10 mouse cellular contexts compared by ENCODE assay signal in genomic region chr4:45406397-45406796, GRCm38 (mm10). TPM values are rescaled to one million over a fixed set of nuclear protein-coding genes. Genes with fewer than 3 reads are reported as not detected.
DNase-seq lines count a peak whose midpoint lies in the region; ATAC-seq and TF ChIP-seq lines count a peak whose summit lies in the region.
"Had no signal": no experiment of that assay in that cellular context is flagged by ENCODE, and none has a peak within 500 bp of the region (broad histone marks: within the 10 kb centered on the region; RNA-seq: fewer than 3 reads in every experiment).

No protein-coding gene starts in this region.

- peak overlapping the region; percentile 10; the same call in 1 of the 2 replicates for H3K4me3 ChIP-seq in kidney, adult 2 months (ENCODE audit: insufficient read depth, low read depth, low read length)
- no peak overlapping the region for H3K4me3 ChIP-seq in embryonic facial prominence, embryonic 15.5 days (replicated peaks)
- no peak overlapping the region for H3K4me3 ChIP-seq in limb, embryonic 12.5 days (replicated peaks)
- peak overlapping the region; percentile 97 for H3K4me3 ChIP-seq in neural tube, embryonic 13.5 days

- no peak overlapping the region for H3K9ac ChIP-seq in embryonic facial prominence, embryonic 15.5 days
- H3K9ac ChIP-seq in limb, embryonic 12.5 days (replicated peaks), result 0 out of 2 replicates have a peak overlapping the region, but pooled peaks have one; percentile 18
- peak overlapping the region; percentile 99 for H3K9ac ChIP-seq in neural tube, embryonic 13.5 days

- TF ChIP-seq POLR2A in kidney, adult 2 months (IDR thresholded peaks at IDR 0.05; ENCODE audit: low read depth, low read length), result no peak

- H3K4me2 ChIP-seq in embryonic facial prominence, embryonic 15.5 days (replicated peaks), result 0 out of 2 replicates have a peak overlapping the region, but pooled peaks have one; percentile 84
- H3K4me2 ChIP-seq in limb, embryonic 12.5 days, result peak overlapping the region; percentile 84
- H3K4me2 ChIP-seq in neural tube, embryonic 13.5 days, result peak overlapping the region; percentile 93

- WGBS in kidney, adult 2 months, result 50% methylated on average over 7 of the region's 7 CpGs
- 81% methylated on average over 7 of the region's 7 CpGs for WGBS in embryonic facial prominence, embryonic 15.5 days
- WGBS in limb, embryonic 12.5 days, result 90% methylated on average over 7 of the region's 7 CpGs
- 43% methylated on average over 7 of the region's 7 CpGs for WGBS in neural tube, embryonic 13.5 days

- H3K4me1 ChIP-seq in kidney, adult 2 months (ENCODE audit: control insufficient read depth, insufficient read depth, low read length), result peaks cover 20% of the 10 kb centered on the region
- H3K4me1 ChIP-seq in embryonic facial prominence, embryonic 15.5 days, result peaks cover 38% of the 10 kb centered on the region
- peaks cover 17% of the 10 kb centered on the region for H3K4me1 ChIP-seq in limb, embryonic 12.5 days (replicated peaks)
- H3K4me1 ChIP-seq in neural tube, embryonic 13.5 days (replicated peaks), result peaks cover 47% of the 10 kb centered on the region

- ATAC-seq in embryonic facial prominence, embryonic 15.5 days (ENCODE audit: insufficient number of reproducible peaks, low FRiP score, low TSS enrichment, low read depth), result no peak
- ATAC-seq in limb, embryonic 12.5 days (ENCODE audit: insufficient number of reproducible peaks, insufficient read depth, low FRiP score, low TSS enrichment, low read depth), result no peak
- ATAC-seq in neural tube, embryonic 13.5 days (ENCODE audit: low read depth), result no peak

- peaks cover 4% of the 10 kb centered on the region; the same call in 1 of the 2 replicates for H3K36me3 ChIP-seq in kidney, adult 2 months (ENCODE audit: control insufficient read depth, insufficient read depth, low read length)
- peaks cover 28% of the 10 kb centered on the region for H3K36me3 ChIP-seq in embryonic facial prominence, embryonic 15.5 days
- peaks cover 30% of the 10 kb centered on the region for H3K36me3 ChIP-seq in limb, embryonic 12.5 days
- H3K36me3 ChIP-seq in neural tube, embryonic 13.5 days, result peaks cover 32% of the 10 kb centered on the region

- no peaks in the 10 kb centered on the region for H3K27me3 ChIP-seq in kidney, adult 2 months (replicated peaks; ENCODE audit: control insufficient read depth, insufficient read depth, low read length)
- no peaks in the 10 kb centered on the region for H3K27me3 ChIP-seq in embryonic facial prominence, embryonic 15.5 days
- no peaks in the 10 kb centered on the region for H3K27me3 ChIP-seq in limb, embryonic 12.5 days
- H3K27me3 ChIP-seq in neural tube, embryonic 13.5 days, result no peaks in the 10 kb centered on the region

- intact Hi-C loops in gastrocnemius, postnatal 14 days (cut with DNase I; ENCODE audit: low total_unique reads), result no loop called here

- no peak for TF ChIP-seq CTCF in kidney, adult 2 months (conservative IDR thresholded peaks at IDR 0.05; ENCODE audit: insufficient read depth, insufficient read length, low read depth, low read length)

- peak overlapping the region; percentile 12 for H3K27ac ChIP-seq in kidney, adult 2 months (ENCODE audit: insufficient read depth, low read depth, low read length)
- H3K27ac ChIP-seq in embryonic facial prominence, embryonic 15.5 days (replicated peaks), result no peak overlapping the region
- H3K27ac ChIP-seq in limb, embryonic 12.5 days, result no peak overlapping the region
- H3K27ac ChIP-seq in neural tube, embryonic 13.5 days (replicated peaks), result no peak overlapping the region

- no peaks in the 10 kb centered on the region for H3K9me3 ChIP-seq in embryonic facial prominence, embryonic 15.5 days (replicated peaks)
- no peaks in the 10 kb centered on the region for H3K9me3 ChIP-seq in limb, embryonic 12.5 days
- no peaks in the 10 kb centered on the region for H3K9me3 ChIP-seq in neural tube, embryonic 13.5 days

- no peak for DNase-seq in kidney, adult 2 months
- DNase-seq in kidney, postnatal 10 days, result no peak
- no peak for DNase-seq in gastrocnemius, postnatal 14 days
- DNase-seq in gastrocnemius, postnatal 10 days, result no peak
- no peak for DNase-seq in frontal cortex, postnatal 10 days (ENCODE audit: low spot score in 2 of 2)
- DNase-seq: cerebellum, postnatal 10 days; thymus, postnatal 14 days had no signal

RNA-seq across cellular contexts. Expression of gene Slc25a51, which starts 2.2 kb away (rescaled TPM):
- polyA plus RNA-seq in kidney, adult 2 months (2012; rRNA removed), result 145 and 157 TPM in 2 replicates
- polyA plus RNA-seq in embryonic facial prominence, embryonic 15.5 days (2015; fragmentation: Nextera tagmentation; extraction: Ambion mirVana), result 58.9 and 64.8 TPM in 2 replicates
- 77.7 and 80.1 TPM in 2 replicates for polyA plus RNA-seq in limb, embryonic 12.5 days (2016; fragmentation: Nextera tagmentation; extraction: Ambion mirVana)
- polyA plus RNA-seq in neural tube, embryonic 13.5 days (2015; fragmentation: Nextera tagmentation; extraction: Ambion mirVana), result 69.4 and 77.5 TPM in 2 replicates
- 10 to 100 TPM; 63.3 to 65.6 TPM for total RNA-seq in gastrocnemius, postnatal 14 days (2021)
- total RNA-seq in gastrocnemius, postnatal 10 days (2021), result 10 to 100 TPM; 73.2 to 75.5 TPM

Comparison
In these comparisons a context has a peak if more than half of its experiments do, and no peak if none do; other contexts are left out.
1. H3K4me3 ChIP-seq: peak in kidney, adult 2 months (single experiment) and neural tube, embryonic 13.5 days (single experiment); none in embryonic facial prominence, embryonic 15.5 days (single experiment) and limb, embryonic 12.5 days (single experiment).
2. Peak in every context shown above with its lines, with median percentiles within 50 percentile points of each other: H3K4me2 ChIP-seq.